Mouse (Mus musculus): ENCODE results near the gene Mknk2. TPM values are rescaled to one million over a fixed set of nuclear protein-coding genes. Genes with fewer than 3 reads are reported as not detected.

The Mknk2 gene
- total RNA-seq, 2 experiments from 2014 or later, result 162 to 331 TPM

- DNase-seq (ENCODE audit: low spot score in 2 of 2), result no peak
These were observed 6.7 kb downstream of the Mknk2 start for GRCm38 (mm10) chr10:80671251-80671650.

GRCm38 (mm10) chr10:80670531-80670930 is 7.4 kb downstream of the Mknk2 start:
- no peak for DNase-seq (ENCODE audit: low spot score in 2 of 2)

GRCm38 (mm10) chr10:80669737-80670485 is 8.0 kb downstream of the Mknk2 start:
- no peak for DNase-seq (ENCODE audit: low spot score in 2 of 2)

- DNase-seq (ENCODE audit: low spot score in 2 of 2), result no peak
These were observed 8.9 kb downstream of the Mknk2 start for GRCm38 (mm10) chr10:80669018-80669417.

- no peak for DNase-seq (ENCODE audit: low spot score in 2 of 2)
These were observed 9.3 kb downstream of the Mknk2 start for GRCm38 (mm10) chr10:80668614-80669013.

- no peak for DNase-seq (ENCODE audit: low spot score in 2 of 2)
These were observed 11.0 kb downstream of the Mknk2 start for GRCm38 (mm10) chr10:80666837-80667412.

- no peak for DNase-seq (ENCODE audit: low spot score in 2 of 2)
These were observed 11.8 kb downstream of the Mknk2 start for GRCm38 (mm10) chr10:80665981-80666733.

GRCm38 (mm10) chr10:80665459-80665858 is 12.5 kb downstream of the Mknk2 start:
- no peak for DNase-seq (ENCODE audit: low spot score in 2 of 2)

GRCm38 (mm10) chr10:80665016-80665380 is 12.9 kb downstream of the Mknk2 start:
- peak; percentile 65 to 67 for DNase-seq (ENCODE audit: low spot score in 2 of 2)

- peak; percentile 69 to 79 for DNase-seq (ENCODE audit: low spot score in 2 of 2)
These were observed 13.5 kb downstream of the Mknk2 start for GRCm38 (mm10) chr10:80664197-80665015.

GRCm38 (mm10) chr10:80663485-80664196 is 14.3 kb downstream of the Mknk2 start:
- DNase-seq (ENCODE audit: low spot score in 2 of 2), result no peak

GRCm38 (mm10) chr10:80661149-80661548 is 16.8 kb downstream of the Mknk2 start:
- no peak for DNase-seq (ENCODE audit: low spot score in 2 of 2)

- peak; percentile 74 to 80 for DNase-seq (ENCODE audit: low spot score in 2 of 2)
These were observed 18.7 kb downstream of the Mknk2 start for GRCm38 (mm10) chr10:80659213-80659612.

- no peak for DNase-seq (ENCODE audit: low spot score in 2 of 2)
These were observed 19.1 kb downstream of the Mknk2 start for GRCm38 (mm10) chr10:80658841-80659202.

- no peak for DNase-seq (ENCODE audit: low spot score in 2 of 2)
These were observed 19.6 kb downstream of the Mknk2 start for GRCm38 (mm10) chr10:80658194-80658840.

- no peak for DNase-seq (ENCODE audit: low spot score in 2 of 2)
These were observed 20.9 kb downstream of the Mknk2 start, which contains the start of gene Btbd2 for GRCm38 (mm10) chr10:80656863-80657623. Gene Btbd2 (minus strand): TSS chr10:80657071.

- peak; percentile 95 to 97 for DNase-seq (ENCODE audit: low spot score in 2 of 2)
These were observed 21.6 kb downstream of the Mknk2 start for GRCm38 (mm10) chr10:80656130-80656862.

GRCm38 (mm10) chr10:80655406-80656129 is 22.3 kb downstream of the Mknk2 start:
- no peak for DNase-seq (ENCODE audit: low spot score in 2 of 2)

Measured in adrenal gland, adult 18-20 months (tissue).